In the genomic region with DNA sequence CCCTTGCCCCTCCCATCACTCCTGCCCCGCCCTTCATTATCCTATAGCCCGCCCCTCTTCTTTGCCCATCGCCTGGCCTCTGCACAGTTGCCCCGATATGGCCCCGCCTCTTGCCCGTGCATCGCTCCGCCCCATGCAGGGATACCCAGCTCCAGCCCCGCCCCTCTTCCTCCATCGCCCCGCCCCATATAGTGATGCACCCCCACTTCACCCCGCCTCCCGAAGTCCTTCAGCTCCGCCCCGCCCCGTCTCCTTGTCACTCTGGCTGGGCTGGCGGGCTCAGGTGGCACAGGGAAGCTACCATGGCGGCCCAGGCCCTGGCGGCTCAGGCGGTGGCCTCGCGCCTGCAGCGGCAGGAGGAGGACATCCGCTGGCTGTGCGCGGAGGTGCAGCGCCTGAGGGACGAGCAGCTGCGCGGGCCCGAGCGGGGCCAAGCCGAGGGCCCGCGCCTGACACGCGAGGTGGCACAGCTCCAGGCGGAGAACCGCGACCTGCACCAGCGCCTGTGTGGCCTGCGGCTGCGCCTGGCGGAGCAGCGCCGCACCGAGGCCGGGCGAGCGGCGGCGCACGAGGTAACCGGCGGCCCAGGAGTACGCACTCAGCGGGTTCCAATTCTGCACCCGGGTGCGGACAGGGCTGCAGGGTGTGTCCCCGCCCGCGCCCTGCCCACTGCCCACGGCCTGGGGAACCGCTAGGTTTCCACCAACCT, we compare ENCODE assay signal across 8 mouse cellular contexts. TPM values are rescaled to one million over a fixed set of nuclear protein-coding genes. Genes with fewer than 3 reads are reported as not detected.
DNase-seq lines count a peak whose midpoint lies in the region; ATAC-seq lines count a peak whose summit lies in the region.

TSS of gene Tarsl2 (plus strand) at position 256 of the 709 bp plus-strand sequence.

- peak within 1 kb of the TSS; percentile 67 for H3K9ac ChIP-seq in kidney, embryonic 15.5 days

- H3K27me3 ChIP-seq in heart, embryonic 10.5 days (ENCODE audit: insufficient read depth, poor library complexity, severe bottlenecking) = peaks cover 10% of the 10 kb centered on the region; the same call in 1 of the 2 replicates
- H3K27me3 ChIP-seq in kidney, embryonic 15.5 days = peaks cover 14% of the 10 kb centered on the region; the same call in 1 of the 2 replicates

- peak; percentile 85 for ATAC-seq in erythroblast, adult 5-6 weeks (replicated peaks; ENCODE audit: low FRiP score, poor library complexity, severe bottlenecking)
- peak; percentile 96 for ATAC-seq in kidney, embryonic 15.5 days (replicated peaks; ENCODE audit: low FRiP score)
- ATAC-seq in monocyte, adult 5-6 weeks (replicated peaks; ENCODE audit: insufficient number of reproducible peaks, low FRiP score, low TSS enrichment, poor library complexity, severe bottlenecking) = peak; percentile 95

- peak within 1 kb of the TSS; percentile 90 for H3K27ac ChIP-seq in heart, embryonic 10.5 days
- H3K27ac ChIP-seq in kidney, embryonic 15.5 days = peak within 1 kb of the TSS; percentile 85

- H3K4me2 ChIP-seq in kidney, embryonic 15.5 days = peak within 1 kb of the TSS; percentile 90

- H3K4me3 ChIP-seq in heart, embryonic 10.5 days = peak within 1 kb of the TSS; percentile 78
- peak within 1 kb of the TSS; percentile 76 for H3K4me3 ChIP-seq in kidney, embryonic 15.5 days (replicated peaks)

- peaks cover 26% of the 10 kb centered on the region for H3K36me3 ChIP-seq in heart, embryonic 10.5 days
- H3K36me3 ChIP-seq in kidney, embryonic 15.5 days = peaks cover 19% of the 10 kb centered on the region

- WGBS in heart, embryonic 10.5 days = under 1% methylated on average over 63 of the region's 64 CpGs
- WGBS in kidney, embryonic 15.5 days = 1% methylated on average over 63 of the region's 64 CpGs

- peaks cover 25% of the 10 kb centered on the region for H3K4me1 ChIP-seq in heart, embryonic 10.5 days
- H3K4me1 ChIP-seq in kidney, embryonic 15.5 days = peaks cover 18% of the 10 kb centered on the region

- DNase-seq in B cell, adult 2 months = peak; percentile 99
- peak; percentile 98 for DNase-seq in brain, adult 2 months (ENCODE audit: low read depth, low spot score)
- DNase-seq in heart, embryonic 10.5 days (ENCODE audit: low spot score) = peak; percentile 99
- peak; percentile 100 for DNase-seq in liver
- peak; percentile 99 for DNase-seq in spleen, postnatal 4 days (ENCODE audit: low spot score in 2 of 2)

- no peaks in the 10 kb centered on the region for H3K9me3 ChIP-seq in heart, embryonic 10.5 days
- H3K9me3 ChIP-seq in kidney, embryonic 15.5 days (replicated peaks) = peaks cover 5% of the 10 kb centered on the region

RNA-seq across cellular contexts. Expression of gene Tarsl2, which starts in this region (rescaled TPM):
- total RNA-seq in erythroblast, adult 5-6 weeks (2015; ENCODE audit: low replicate concordance) = 1.5 and 5.2 TPM in 2 replicates
- 10.2 and 19.0 TPM in 2 replicates for total RNA-seq in erythroblast, adult 5-6 weeks (2017; ENCODE audit: low replicate concordance)
- polyA plus RNA-seq in heart, embryonic 10.5 days (2016; fragmentation: Nextera tagmentation; extraction: Ambion mirVana) = 13.1 and 17.4 TPM in 2 replicates
- polyA plus RNA-seq in kidney, embryonic 15.5 days (2015; fragmentation: Nextera tagmentation; extraction: Ambion mirVana) = 10.3 and 11.1 TPM in 2 replicates
- total RNA-seq in monocyte, adult 5-6 weeks (2017) = 0.85 to 5.6 TPM (median 3.8 TPM) in 3 replicates

Comparison
In these comparisons a context has a peak if more than half of its experiments do, and no peak if none do; other contexts are left out.
1. Peak in every context shown above with its lines: DNase-seq, ATAC-seq, H3K4me3 ChIP-seq and H3K27ac ChIP-seq.